Mouse (Mus musculus) forebrain, embryonic 14.5 days (tissue): Measurements from ENCODE around the gene Dgki. TPM values are rescaled to one million over a fixed set of nuclear protein-coding genes. Genes with fewer than 3 reads are reported as not detected.

Source experiments
- ATAC-seq: fragments of 200-750 bp; cut with Nextera tagmentation; 2 replicates; pipeline ENCODE4 v1.8.0; 2017; ENCODE audit warnings: mild to moderate bottlenecking, moderate library complexity
- DNase-seq: peaks from one replicate; pipeline ENCODE4 v3.0.0-alpha.2; 2015; ENCODE audit warnings: low spot score
- H3K27ac ChIP-seq: fragments of 300-500 bp; sonication (generic); 2 replicates; pipeline ENCODE4 v1.5.1; 2014; ENCODE audit warnings: low read depth, mild to moderate bottlenecking, control low read depth, low read length, moderate library complexity
- H3K27me3 ChIP-seq: fragments of 300-500 bp; sonication (generic); replicated peaks from 2 replicates; pipeline ENCODE4 v1.6.1; 2014; ENCODE audit warnings: low read length, control low read depth, mixed read lengths; ENCODE audit not compliant: control insufficient read depth, insufficient read depth
- H3K36me3 ChIP-seq: fragments of 300-500 bp; sonication (generic); 2 replicates; pipeline ENCODE4 v1.6.1; 2014; ENCODE audit warnings: low read length, control low read depth; ENCODE audit not compliant: control insufficient read depth, insufficient read depth
- H3K4me1 ChIP-seq: fragments of 300-500 bp; sonication (generic); 2 replicates; pipeline ENCODE4 v1.6.1; 2014; ENCODE audit warnings: antibody characterized with exemption, low read length, control low read depth; ENCODE audit not compliant: control insufficient read depth, insufficient read depth
- H3K4me2 ChIP-seq: fragments of 300-500 bp; sonication (generic); 2 replicates; pipeline ENCODE4 v1.6.1; 2014; ENCODE audit warnings: mild to moderate bottlenecking, control low read depth, low read length
- H3K4me3 ChIP-seq: fragments of 300-500 bp; sonication (generic); 2 replicates; pipeline ENCODE4 v1.5.1; 2014; ENCODE audit warnings: low read depth, low read length, control low read depth
- H3K9ac ChIP-seq: fragments of 300-500 bp; sonication (generic); 2 replicates; pipeline ENCODE4 v1.6.1; 2014; ENCODE audit warnings: mild to moderate bottlenecking, low read length, control low read depth, moderate library complexity
- H3K9me3 ChIP-seq: fragments of 300-500 bp; sonication (generic); replicated peaks from 2 replicates; pipeline ENCODE4 v1.6.1; 2016; ENCODE audit warnings: low read length, control low read depth, mixed read lengths; ENCODE audit not compliant: control insufficient read depth
- WGBS: fragments of 180-500 bp; shearing (Covaris S2); extraction: QIAGEN DNeasy Blood & Tissue Kit; methylation state at CpG from one replicate; pipeline ENCODE4 v1.1.7; 2014; 5-methylcytosine and 5-hydroxymethylcytosine counted together
- polyA plus RNA-seq: library from polyadenylated mRNA; unstranded; fragments of >200 nt; fragmentation: Nextera tagmentation; extraction: Ambion mirVana; gene quantifications from 2 replicates; pipeline ENCODE4 v1.2.1, GENCODE M21; 2014

Gene Dgki
- polyA plus RNA-seq = 3.8 and 7.5 TPM in 2 replicates

DNA sequence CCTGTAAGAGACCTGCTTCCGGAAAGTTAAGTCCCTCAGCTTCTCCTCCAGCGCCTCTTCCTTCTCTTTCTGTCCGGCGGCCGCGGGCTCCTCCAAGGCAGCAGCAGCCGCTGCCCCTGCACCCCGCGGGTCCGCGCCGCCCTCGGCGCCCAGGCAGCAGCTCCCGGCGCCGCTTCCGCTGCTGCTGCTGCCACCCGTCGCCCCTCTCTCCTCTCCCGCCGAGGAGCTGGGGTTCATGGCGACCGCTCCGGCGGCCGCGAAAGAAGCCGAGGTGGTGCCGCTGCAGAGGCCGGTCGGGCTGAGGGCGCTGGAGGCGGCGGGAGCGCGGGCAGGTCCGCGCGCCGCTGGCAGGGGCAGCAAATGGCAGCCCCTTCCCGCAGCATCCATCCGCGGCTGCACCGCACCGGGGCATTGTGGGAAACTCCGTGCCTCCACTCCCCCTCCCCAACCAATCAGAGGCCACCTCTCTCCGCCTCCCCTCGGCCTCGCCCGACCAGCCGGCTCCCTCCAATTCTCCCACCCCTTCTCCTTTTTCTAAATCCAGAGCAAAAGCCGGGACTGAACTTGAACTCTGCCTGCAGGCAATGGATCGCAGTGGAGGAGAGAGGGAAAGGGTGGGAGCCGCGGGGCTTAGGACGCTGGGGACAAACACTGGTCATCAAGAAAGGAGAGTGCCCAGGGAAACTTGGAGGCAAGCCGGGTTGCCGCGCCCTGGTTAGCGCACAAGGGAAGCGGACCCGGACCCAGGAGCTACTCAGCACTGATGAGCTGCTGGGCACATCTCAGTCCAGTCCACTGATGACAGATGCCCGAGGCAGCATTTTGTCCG lies at the start of gene Dgki:
TSS of gene Dgki (minus strand) at position 623 of the 829 bp plus-strand sequence.
- peak within 1 kb of the TSS; percentile 95 for H3K4me2 ChIP-seq
- H3K9ac ChIP-seq = peak within 1 kb of the TSS; percentile 93
- H3K9me3 ChIP-seq = no peaks in the 10 kb centered on the region
- H3K27ac ChIP-seq = peak within 1 kb of the TSS; percentile 39; the same call in 1 of the 2 replicates
- H3K4me3 ChIP-seq = peak within 1 kb of the TSS; percentile 77
- WGBS = under 1% methylated on average over 58 of the region's 65 CpGs
- peak; percentile 94 for DNase-seq
- ATAC-seq = peak; percentile 98
- no peaks in the 10 kb centered on the region for H3K36me3 ChIP-seq
- peaks cover 20% of the 10 kb centered on the region for H3K4me1 ChIP-seq
- no peaks in the 10 kb centered on the region for H3K27me3 ChIP-seq

- no peaks in the 10 kb centered on the region for H3K36me3 ChIP-seq
- no peak for ATAC-seq
- no peaks in the 10 kb centered on the region for H3K9me3 ChIP-seq
- no peaks in the 10 kb centered on the region for H3K4me1 ChIP-seq
- H3K4me3 ChIP-seq = no peak overlapping the region
- H3K9ac ChIP-seq = no peak overlapping the region
- H3K4me2 ChIP-seq = no peak overlapping the region
- no peak overlapping the region for H3K27ac ChIP-seq
- 84% methylated on average over 5 of the region's 5 CpGs for WGBS
- DNase-seq = no peak
- H3K27me3 ChIP-seq = no peaks in the 10 kb centered on the region
Measured at GRCm38 (mm10) chr6:37347606-37348005, 47.6 kb upstream of the Dgki start.

DNA sequence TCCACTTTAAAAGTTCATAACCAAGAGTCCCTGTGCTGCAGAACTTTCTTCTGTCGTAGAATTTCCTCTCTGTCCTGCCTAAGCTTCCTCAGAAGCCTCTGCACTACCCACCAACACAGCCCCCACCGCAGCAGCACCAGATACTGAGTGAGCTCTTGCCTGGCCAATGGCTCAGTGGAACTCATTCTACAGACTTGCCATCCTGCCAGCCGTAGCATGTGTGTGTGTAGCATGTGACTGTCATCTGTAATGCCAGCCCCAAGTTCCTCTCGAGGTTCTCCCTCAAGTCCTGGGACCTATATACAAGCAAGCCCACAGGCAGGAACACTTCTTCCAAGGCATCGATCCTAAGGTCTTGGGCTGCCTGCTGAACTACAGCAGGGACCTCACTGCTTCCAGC lies 38.1 kb upstream of the Dgki start:
- DNase-seq (no peak), ATAC-seq (no peak)
- Histone ChIP-seq H3K27ac (no peak overlapping the region), H3K27me3 (no peaks in the 10 kb centered on the region), H3K4me2 (no peak overlapping the region), H3K9me3 (no peaks in the 10 kb centered on the region), H3K4me3 (no peak overlapping the region), H3K4me1 (peaks cover 12% of the 10 kb centered on the region), H3K36me3 (no peaks in the 10 kb centered on the region), H3K9ac (no peak overlapping the region)
- 92% methylated on average over 5 of the region's 5 CpGs for WGBS

GRCm38 (mm10) chr6:37336831-37337260 lies 36.9 kb upstream of the Dgki start:
- WGBS = 4% methylated on average over 5 of the region's 5 CpGs
- DNase-seq (no peak), ATAC-seq (peak; percentile 44; the same call in 1 of the 2 replicates)
- no peak overlapping the region for H3K4me2 ChIP-seq
- no peak overlapping the region; the same call in 1 of the 2 replicates for H3K9ac ChIP-seq
- H3K4me3 ChIP-seq = no peak overlapping the region
- H3K4me1 ChIP-seq = peaks cover 12% of the 10 kb centered on the region
- H3K9me3 ChIP-seq = no peaks in the 10 kb centered on the region
- no peaks in the 10 kb centered on the region for H3K27me3 ChIP-seq
- no peaks in the 10 kb centered on the region for H3K36me3 ChIP-seq
- 0 out of 2 replicates have a peak overlapping the region, but pooled peaks have one; percentile 23 for H3K27ac ChIP-seq

GRCm38 (mm10) chr6:37336381-37336780 lies 36.4 kb upstream of the Dgki start:
- peak; percentile 35 for DNase-seq
- Histone ChIP-seq H3K27ac (peak overlapping the region; percentile 9; the same call in 1 of the 2 replicates), H3K4me3 (no peak overlapping the region), H3K9ac (no peak overlapping the region), H3K9me3 (no peaks in the 10 kb centered on the region), H3K36me3 (no peaks in the 10 kb centered on the region), H3K4me1 (peaks cover 15% of the 10 kb centered on the region), H3K4me2 (no peak overlapping the region), H3K27me3 (no peaks in the 10 kb centered on the region)
- ATAC-seq = 0 out of 2 replicates have a peak, but pooled peaks have one; percentile 19
- 61% methylated on average over 7 of the region's 7 CpGs for WGBS

GRCm38 (mm10) chr6:37332846-37333245 lies 32.9 kb upstream of the Dgki start:
- Histone ChIP-seq H3K4me1 (peaks cover 30% of the 10 kb centered on the region), H3K4me2 (no peak overlapping the region), H3K27ac (no peak overlapping the region), H3K36me3 (no peaks in the 10 kb centered on the region), H3K9me3 (no peaks in the 10 kb centered on the region), H3K4me3 (no peak overlapping the region), H3K27me3 (no peaks in the 10 kb centered on the region), H3K9ac (no peak overlapping the region)
- WGBS = 84% methylated on average over 10 of the region's 10 CpGs
- DNase-seq (no peak), ATAC-seq (no peak)

DNA sequence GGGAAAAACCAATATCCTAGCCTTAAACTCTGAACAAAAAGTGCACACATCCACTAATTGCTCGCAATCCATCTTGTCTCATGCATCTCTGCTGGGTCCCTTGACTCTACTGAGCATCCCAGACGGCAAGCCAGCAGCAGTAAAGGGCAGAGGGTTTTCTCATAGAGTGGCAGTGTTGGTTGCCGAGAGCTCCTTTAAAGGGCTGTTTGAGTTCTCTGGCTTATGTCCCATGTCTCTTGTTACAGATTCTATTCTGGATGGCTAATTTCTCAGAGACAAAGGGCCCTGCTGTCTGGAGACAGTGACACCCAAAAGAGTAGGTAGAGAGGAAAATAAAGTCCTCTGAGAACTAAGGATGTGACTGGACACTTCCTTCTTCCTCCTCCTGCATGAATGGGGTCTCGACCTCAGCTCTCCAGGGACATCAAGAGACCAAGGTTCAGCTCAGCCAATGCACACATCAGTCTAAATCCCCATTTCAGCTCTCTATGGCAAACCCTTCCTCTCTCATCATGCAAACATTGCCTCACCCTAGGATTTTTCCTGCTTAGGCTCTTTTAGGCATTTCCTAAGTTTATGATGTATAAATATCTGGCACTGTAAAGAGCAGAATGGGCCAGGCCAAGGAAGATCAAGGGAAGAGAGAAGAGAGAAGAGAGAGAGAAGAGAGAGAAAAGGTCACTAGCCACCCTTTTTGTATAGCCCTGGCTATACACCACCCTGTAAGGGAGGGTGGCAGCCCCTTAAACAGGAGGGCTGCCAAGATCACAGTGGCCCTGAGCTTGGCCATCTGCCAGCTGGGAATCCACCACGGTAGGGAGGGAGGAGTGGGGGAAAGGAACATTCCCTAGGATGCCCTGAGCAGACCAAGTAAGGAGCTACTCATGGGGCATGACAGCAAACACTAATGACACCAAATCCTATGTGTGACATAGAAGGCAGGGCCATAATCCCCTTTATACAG lies 30.2 kb upstream of the Dgki start:
- no peaks in the 10 kb centered on the region for H3K9me3 ChIP-seq
- no peak overlapping the region for H3K4me2 ChIP-seq
- no peaks in the 10 kb centered on the region for H3K36me3 ChIP-seq
- no peaks in the 10 kb centered on the region for H3K27me3 ChIP-seq
- no peak overlapping the region for H3K4me3 ChIP-seq
- H3K27ac ChIP-seq = peak overlapping the region; percentile 3; the same call in 1 of the 2 replicates
- H3K9ac ChIP-seq = no peak overlapping the region
- 17% methylated on average over 5 of the region's 5 CpGs for WGBS
- DNase-seq (peak; percentile 81), ATAC-seq (peak; percentile 84)
- H3K4me1 ChIP-seq = peaks cover 29% of the 10 kb centered on the region

- Histone ChIP-seq H3K4me1 (peaks cover 29% of the 10 kb centered on the region), H3K36me3 (no peaks in the 10 kb centered on the region), H3K4me3 (no peak overlapping the region), H3K9ac (no peak overlapping the region), H3K4me2 (no peak overlapping the region), H3K27ac (no peak overlapping the region), H3K27me3 (no peaks in the 10 kb centered on the region), H3K9me3 (no peaks in the 10 kb centered on the region)
- WGBS = 81% methylated on average over 3 of the region's 3 CpGs
- ATAC-seq = no peak
- no peak for DNase-seq
Measured at GRCm38 (mm10) chr6:37329376-37329775, 29.4 kb upstream of the Dgki start.
